Mouse (Mus musculus) liver, adult 2 months (tissue): ENCODE measurements around the gene Lrrc49.

ENCODE experiments used
- CTCF ChIP-seq: fragments of 200-500 bp; IDR thresholded peaks from 2 replicates; pipeline ENCODE4 v1.5.1; 2011; ENCODE audit warnings: low read depth, low read length, control low read depth
- POLR2A ChIP-seq: fragments of 200-500 bp; IDR thresholded peaks from 2 replicates; pipeline ENCODE4 v1.6.1; 2011; ENCODE audit warnings: low read length, control low read depth; ENCODE audit not compliant: insufficient read depth; ENCODE audit errors: extremely low read depth

GRCm38 (mm10) chr9:60664385-60664784 lies 23.6 kb downstream of the Lrrc49 start:
- TF ChIP-seq CTCF (no peak), POLR2A (no peak)
